Mouse (Mus musculus): ENCODE measurements around the gene Fbxo46.

DNA sequence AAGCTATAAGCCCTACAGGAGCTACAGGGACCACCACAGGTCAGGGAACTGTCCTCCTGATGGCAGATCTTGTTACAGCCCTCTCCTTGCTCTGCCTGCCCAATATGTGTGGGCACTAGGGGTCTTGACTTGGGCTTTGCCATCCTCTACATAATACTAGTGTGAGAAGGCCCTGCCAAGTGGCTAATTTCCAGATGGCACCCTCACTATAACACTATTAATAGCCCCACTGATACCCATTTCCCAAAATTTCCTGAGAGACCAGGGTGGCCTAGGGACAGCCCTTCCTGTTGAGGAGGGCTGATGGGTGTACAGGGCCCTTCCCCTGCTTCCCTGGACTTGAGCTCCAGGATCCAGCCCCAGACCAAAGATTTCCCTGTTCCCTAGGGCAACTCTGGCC lies 21.8 kb upstream of the Fbxo46 start:
- TF ChIP-seq POLR2A (IDR thresholded peaks at IDR 0.05; ENCODE audit: insufficient read length, low read depth) = no peak
- TF ChIP-seq REST (IDR thresholded peaks at IDR 0.05; ENCODE audit: insufficient read depth, insufficient read length) = no peak
- TF ChIP-seq USF1 (IDR thresholded peaks at IDR 0.05; ENCODE audit: low read depth) = no peak
- TF ChIP-seq TCF12 (IDR thresholded peaks at IDR 0.05; ENCODE audit: insufficient read depth, poor library complexity, severe bottlenecking) = no peak
- TF ChIP-seq POLR2AphosphoS2 (IDR thresholded peaks at IDR 0.05; ENCODE audit: insufficient read length, low read depth) = no peak
- TF ChIP-seq E2F4 (IDR thresholded peaks at IDR 0.05; ENCODE audit: insufficient read depth) = no peak
- no peak for TF ChIP-seq MYOG (IDR thresholded peaks at IDR 0.05; ENCODE audit: control insufficient read depth in 1 of 3, insufficient read depth in 1 of 3, insufficient read length in 2 of 3, low read depth in 2 of 3)

Data from myocyte (in vitro differentiated cells).